Mouse (Mus musculus): Measurements from ENCODE around the gene Arid2. TPM values are rescaled to one million over a fixed set of nuclear protein-coding genes. Genes with fewer than 3 reads are reported as not detected.
A peak's percentile ranks its signal among the peaks of the same experiment; 100 is the strongest.

Gene Arid2
- polyA plus RNA-seq, 1 experiment from 2014 or later, result 7.3 TPM

DNA sequence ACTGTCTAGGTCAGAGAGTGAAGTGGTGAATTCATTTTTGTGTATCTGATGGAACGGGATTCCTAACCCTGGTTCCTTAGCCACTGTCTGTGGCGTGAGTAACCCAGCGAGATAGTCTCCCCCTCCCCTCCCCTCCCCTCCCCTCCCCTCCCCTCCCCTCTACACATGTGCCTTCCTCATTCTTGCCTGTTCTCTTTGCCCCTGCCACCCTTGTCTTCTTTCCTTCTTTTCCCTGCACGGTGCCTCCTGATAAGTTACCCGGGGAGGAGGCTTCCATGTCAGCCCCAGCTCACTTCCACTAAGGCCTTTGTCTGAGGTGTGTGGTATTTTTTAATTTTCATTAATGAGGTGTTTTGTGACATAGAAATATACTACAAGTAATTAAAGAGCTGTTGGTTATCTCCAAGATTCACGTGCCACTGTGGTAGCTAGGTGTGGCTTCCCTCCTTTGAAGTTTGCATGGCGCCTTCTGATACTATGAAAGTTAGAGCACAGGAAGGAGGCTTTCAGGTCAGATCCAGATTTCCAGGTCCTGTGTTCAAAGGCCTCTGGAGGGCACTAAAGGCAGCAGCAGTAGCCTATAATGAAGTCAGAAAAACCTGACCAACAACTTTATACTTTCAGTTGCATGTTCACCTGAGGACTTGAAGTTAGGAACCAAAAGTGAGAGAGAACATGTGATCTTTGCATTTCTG, 57.4 kb downstream of the Arid2 start:
- ATAC-seq (ENCODE audit: low FRiP score, low TSS enrichment) (peak; percentile 61), DNase-seq (ENCODE audit: low spot score) (peak; percentile 33)
- TF ChIP-seq EP300 (optimal IDR thresholded peaks at IDR 0.05), result no peak
- TF ChIP-seq CTCF (IDR thresholded peaks at IDR 0.05; ENCODE audit: low read depth), result peak; percentile 40
- no peak overlapping the region for H3K9ac ChIP-seq (ENCODE audit: low read length)
- H3K4me3 ChIP-seq (ENCODE audit: low read depth, low read length), result no peak overlapping the region
- H3K9me3 ChIP-seq (ENCODE audit: control insufficient read depth, low read length), result no peaks in the 10 kb centered on the region
- H3K36me3 ChIP-seq (ENCODE audit: control insufficient read depth, insufficient read depth, low read length), result no peaks in the 10 kb centered on the region
- WGBS, result 57% methylated on average over 6 of the region's 7 CpGs
- no peaks in the 10 kb centered on the region for H3K4me1 ChIP-seq (replicated peaks; ENCODE audit: control insufficient read depth, insufficient read depth)
- H3K4me2 ChIP-seq (replicated peaks; ENCODE audit: low read depth), result no peak overlapping the region
- H3K27ac ChIP-seq (replicated peaks), result no peak overlapping the region
- no peaks in the 10 kb centered on the region for H3K27me3 ChIP-seq (ENCODE audit: control insufficient read depth, insufficient read depth, low read length)

DNA sequence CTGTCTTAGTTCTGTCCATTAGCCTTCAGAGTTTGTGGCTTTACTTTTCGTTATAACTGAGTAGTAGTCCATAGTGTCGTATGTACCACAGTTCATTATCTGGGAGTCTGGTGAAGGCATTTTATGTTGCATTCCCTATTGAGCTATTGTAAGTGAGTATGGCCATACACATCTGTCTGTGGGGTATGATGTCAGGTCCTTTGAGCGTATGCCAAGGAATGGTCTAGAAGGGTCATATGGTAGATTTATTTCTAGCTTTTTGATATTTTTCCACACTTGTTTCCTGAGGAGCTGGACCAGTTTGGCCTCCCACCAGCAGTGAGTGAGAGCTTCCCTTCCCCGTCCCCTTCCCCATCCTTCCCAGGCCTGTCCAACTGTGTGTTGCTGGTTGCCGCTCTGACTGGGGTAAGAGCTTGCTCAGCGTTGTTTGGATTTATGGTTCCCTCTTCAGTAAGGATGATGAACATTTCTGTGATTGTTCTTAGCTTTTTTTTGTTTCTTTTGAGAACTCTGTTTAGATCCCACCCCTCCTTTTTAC, 58.1 kb downstream of the Arid2 start:
- H3K27me3 ChIP-seq (ENCODE audit: control insufficient read depth, insufficient read depth, low read length), result no peaks in the 10 kb centered on the region
- H3K36me3 ChIP-seq (ENCODE audit: control insufficient read depth, insufficient read depth, low read length), result no peaks in the 10 kb centered on the region
- H3K4me3 ChIP-seq (ENCODE audit: low read depth, low read length), result no peak overlapping the region
- WGBS, result 62% methylated on average over 6 of the region's 6 CpGs
- DNase-seq (ENCODE audit: low spot score), result no peak
- no peak overlapping the region for H3K27ac ChIP-seq (replicated peaks)
- TF ChIP-seq CTCF (IDR thresholded peaks at IDR 0.05; ENCODE audit: low read depth) (no peak), EP300 (optimal IDR thresholded peaks at IDR 0.05) (no peak)
- no peak; the same call in 1 of the 2 replicates for ATAC-seq (ENCODE audit: low FRiP score, low TSS enrichment)
- no peak overlapping the region for H3K9ac ChIP-seq (ENCODE audit: low read length)
- no peak overlapping the region for H3K4me2 ChIP-seq (replicated peaks; ENCODE audit: low read depth)
- no peaks in the 10 kb centered on the region for H3K4me1 ChIP-seq (replicated peaks; ENCODE audit: control insufficient read depth, insufficient read depth)
- H3K9me3 ChIP-seq (ENCODE audit: control insufficient read depth, low read length), result no peaks in the 10 kb centered on the region

- Histone ChIP-seq H3K4me1 (replicated peaks; ENCODE audit: control insufficient read depth, insufficient read depth) (no peaks in the 10 kb centered on the region), H3K36me3 (ENCODE audit: control insufficient read depth, insufficient read depth, low read length) (0 out of 2 replicates have a peak, but pooled peaks cover 3% of the 10 kb centered on the region), H3K4me2 (replicated peaks; ENCODE audit: low read depth) (no peak overlapping the region), H3K4me3 (ENCODE audit: low read depth, low read length) (no peak overlapping the region), H3K9ac (ENCODE audit: low read length) (no peak overlapping the region), H3K9me3 (ENCODE audit: control insufficient read depth, low read length) (no peaks in the 10 kb centered on the region), H3K27ac (replicated peaks) (no peak overlapping the region), H3K27me3 (ENCODE audit: control insufficient read depth, insufficient read depth, low read length) (no peaks in the 10 kb centered on the region)
- WGBS, result 70% methylated on average over 9 of the region's 9 CpGs
- TF ChIP-seq EP300 (optimal IDR thresholded peaks at IDR 0.05) (no peak), CTCF (IDR thresholded peaks at IDR 0.05; ENCODE audit: low read depth) (no peak)
- no peak for ATAC-seq (ENCODE audit: low FRiP score, low TSS enrichment)
- DNase-seq (ENCODE audit: low spot score), result no peak
Observed at GRCm38 (mm10) chr15:96351432-96351831, 64.1 kb downstream of the Arid2 start.

GRCm38 (mm10) chr15:96358871-96359270, 71.6 kb downstream of the Arid2 start:
- H3K4me2 ChIP-seq (replicated peaks; ENCODE audit: low read depth), result no peak overlapping the region
- ATAC-seq (ENCODE audit: low FRiP score, low TSS enrichment) (no peak), DNase-seq (ENCODE audit: low spot score) (no peak)
- no peak overlapping the region for H3K27ac ChIP-seq (replicated peaks)
- H3K9ac ChIP-seq (ENCODE audit: low read length), result no peak overlapping the region
- no peak overlapping the region for H3K4me3 ChIP-seq (ENCODE audit: low read depth, low read length)
- H3K36me3 ChIP-seq (ENCODE audit: control insufficient read depth, insufficient read depth, low read length), result peaks cover 11% of the 10 kb centered on the region
- no peaks in the 10 kb centered on the region for H3K4me1 ChIP-seq (replicated peaks; ENCODE audit: control insufficient read depth, insufficient read depth)
- 88% methylated on average over 6 of the region's 6 CpGs for WGBS
- H3K9me3 ChIP-seq (ENCODE audit: control insufficient read depth, low read length), result no peaks in the 10 kb centered on the region
- TF ChIP-seq EP300 (optimal IDR thresholded peaks at IDR 0.05) (no peak), CTCF (IDR thresholded peaks at IDR 0.05; ENCODE audit: low read depth) (no peak)
- H3K27me3 ChIP-seq (ENCODE audit: control insufficient read depth, insufficient read depth, low read length), result no peaks in the 10 kb centered on the region

- ATAC-seq (ENCODE audit: low FRiP score, low TSS enrichment), result no peak
- no peak for TF ChIP-seq EP300 (optimal IDR thresholded peaks at IDR 0.05)
- TF ChIP-seq CTCF (IDR thresholded peaks at IDR 0.05; ENCODE audit: low read depth), result no peak
- no peak overlapping the region for H3K27ac ChIP-seq (replicated peaks)
- H3K27me3 ChIP-seq (ENCODE audit: control insufficient read depth, insufficient read depth, low read length), result no peaks in the 10 kb centered on the region
- no peaks in the 10 kb centered on the region for H3K9me3 ChIP-seq (ENCODE audit: control insufficient read depth, low read length)
- H3K4me3 ChIP-seq (ENCODE audit: low read depth, low read length), result no peak overlapping the region
- 41% methylated on average over 5 of the region's 5 CpGs for WGBS
- H3K9ac ChIP-seq (ENCODE audit: low read length), result no peak overlapping the region
- no peak for DNase-seq (ENCODE audit: low spot score)
- H3K4me1 ChIP-seq (replicated peaks; ENCODE audit: control insufficient read depth, insufficient read depth), result no peaks in the 10 kb centered on the region
- H3K4me2 ChIP-seq (replicated peaks; ENCODE audit: low read depth), result no peak overlapping the region
- peaks cover 14% of the 10 kb centered on the region for H3K36me3 ChIP-seq (ENCODE audit: control insufficient read depth, insufficient read depth, low read length)
Observed at GRCm38 (mm10) chr15:96360614-96361013, 73.3 kb downstream of the Arid2 start.

- H3K27ac ChIP-seq (replicated peaks), result no peak overlapping the region
- no peak overlapping the region for H3K9ac ChIP-seq (ENCODE audit: low read length)
- DNase-seq (ENCODE audit: low spot score) (no peak), ATAC-seq (ENCODE audit: low FRiP score, low TSS enrichment) (no peak)
- no peak overlapping the region for H3K4me3 ChIP-seq (ENCODE audit: low read depth, low read length)
- H3K27me3 ChIP-seq (ENCODE audit: control insufficient read depth, insufficient read depth, low read length), result no peaks in the 10 kb centered on the region
- peaks cover 29% of the 10 kb centered on the region for H3K36me3 ChIP-seq (ENCODE audit: control insufficient read depth, insufficient read depth, low read length)
- TF ChIP-seq CTCF (IDR thresholded peaks at IDR 0.05; ENCODE audit: low read depth), result no peak
- no peak for TF ChIP-seq EP300 (optimal IDR thresholded peaks at IDR 0.05)
- H3K9me3 ChIP-seq (ENCODE audit: control insufficient read depth, low read length), result no peaks in the 10 kb centered on the region
- no peak overlapping the region for H3K4me2 ChIP-seq (replicated peaks; ENCODE audit: low read depth)
- H3K4me1 ChIP-seq (replicated peaks; ENCODE audit: control insufficient read depth, insufficient read depth), result no peaks in the 10 kb centered on the region
- WGBS, result 71% methylated on average over 3 of the region's 3 CpGs
Observed at GRCm38 (mm10) chr15:96365351-96365750, 78.0 kb downstream of the Arid2 start.

Data from stomach, postnatal 0 days (tissue).